Mouse (Mus musculus): ENCODE measurements around the gene Clasrp.
"Not testable (repeated sequence)": the region's sequence is repeated elsewhere in the genome, so short reads cannot be mapped to it uniquely, and the experiment has no call there.

Clasrp gene

GRCm38 (mm10) chr7:19610969-19611368, 6.7 kb upstream of the Clasrp start:
- in situ Hi-C loops (cut with MboI; ENCODE audit: unreplicated experiment in 2 of 2) = loop anchor here in 1 of 2 experiments (10.0 kb wide), 1 partner anchor 106 kb away; the partner anchor contains the start of genes Bloc1s3 and Trappc6a

GRCm38 (mm10) chr7:19609641-19610332, 5.5 kb upstream of the Clasrp start:
- in situ Hi-C loops (cut with MboI; ENCODE audit: unreplicated experiment in 2 of 2) = loop anchor here in 1 of 2 experiments (10.0 kb wide), 1 partner anchor 105 kb away; the partner anchor contains the start of genes Bloc1s3 and Trappc6a

- in situ Hi-C loops (cut with MboI; ENCODE audit: unreplicated experiment in 2 of 2) = no loop called here
These were observed 3.0 kb upstream of the Clasrp start for GRCm38 (mm10) chr7:19607291-19607690.

GRCm38 (mm10) chr7:19604606-19605214, 424 bp upstream of the Clasrp start:
- in situ Hi-C loops (cut with MboI; ENCODE audit: unreplicated experiment in 2 of 2) = not testable (repeated sequence)

GRCm38 (mm10) chr7:19603055-19603454, 1.2 kb downstream of the Clasrp start:
- in situ Hi-C loops (cut with MboI; ENCODE audit: unreplicated experiment in 2 of 2) = no loop called here

GRCm38 (mm10) chr7:19600562-19600961, 3.7 kb downstream of the Clasrp start:
- in situ Hi-C loops (cut with MboI; ENCODE audit: unreplicated experiment in 2 of 2) = no loop called here

- in situ Hi-C loops (cut with MboI; ENCODE audit: unreplicated experiment in 2 of 2) = loop anchor here (5.0 to 10.0 kb wide), 4 partner anchors 74 to 202 kb away; partner anchors contain the start of genes Cblc (in 1 of the 2) and Clptm1 (in 1 of the 2)
These were observed 11.1 kb downstream of the Clasrp start for GRCm38 (mm10) chr7:19593061-19593730.

GRCm38 (mm10) chr7:19589917-19590316, 14.4 kb downstream of the Clasrp start:
- in situ Hi-C loops (cut with MboI; ENCODE audit: unreplicated experiment in 2 of 2) = loop anchor here (5.0 to 10.0 kb wide), 5 partner anchors 77 to 205 kb away; partner anchors contain the start of genes Cblc (in 1 of the 2) and Clptm1 (in 1 of the 2)

GRCm38 (mm10) chr7:19589207-19589606, 15.1 kb downstream of the Clasrp start:
- in situ Hi-C loops (cut with MboI; ENCODE audit: unreplicated experiment in 2 of 2) = loop anchor here in 1 of 2 experiments (5.0 kb wide), 1 partner anchor 87 kb away; no protein-coding TSS in a partner anchor

- in situ Hi-C loops (cut with MboI; ENCODE audit: unreplicated experiment in 2 of 2) = loop anchor here in 1 of 2 experiments (5.0 kb wide), 1 partner anchor 84 kb away; no protein-coding TSS in a partner anchor
These were observed 18.0 kb downstream of the Clasrp start for GRCm38 (mm10) chr7:19586269-19586668.

- in situ Hi-C loops (cut with MboI; ENCODE audit: unreplicated experiment in 2 of 2) = no loop called here
These were observed 23.7 kb downstream of the Clasrp start for GRCm38 (mm10) chr7:19580634-19581033.

- in situ Hi-C loops (cut with MboI; ENCODE audit: unreplicated experiment in 2 of 2) = loop anchor here in 1 of 2 experiments (5.0 kb wide), 1 partner anchor 72 kb away; the partner anchor contains the start of genes Bloc1s3 and Trappc6a
These were observed 24.5 kb downstream of the Clasrp start for GRCm38 (mm10) chr7:19579751-19580150.

- in situ Hi-C loops (cut with MboI; ENCODE audit: unreplicated experiment in 2 of 2) = loop anchor here in 1 of 2 experiments (5.0 kb wide), 1 partner anchor 71 kb away; the partner anchor contains the start of genes Bloc1s3 and Trappc6a
These were observed 25.9 kb downstream of the Clasrp start for GRCm38 (mm10) chr7:19578436-19578835.

GRCm38 (mm10) chr7:19577877-19578414, 26.3 kb downstream of the Clasrp start:
- in situ Hi-C loops (cut with MboI; ENCODE audit: unreplicated experiment in 2 of 2) = loop anchor here in 1 of 2 experiments (5.0 kb wide), 1 partner anchor 71 kb away; the partner anchor contains the start of genes Bloc1s3 and Trappc6a

GRCm38 (mm10) chr7:19577141-19577852, 27.0 kb downstream of the Clasrp start, which contains the start of the genes Zfp296 and Gemin7:
TSS of gene Zfp296 (plus strand) at chr7:19577287.
TSS of gene Gemin7 (minus strand) at chr7:19577595.
- in situ Hi-C loops (cut with MboI; ENCODE audit: unreplicated experiment in 2 of 2) = loop anchor here in 1 of 2 experiments (5.0 kb wide), 1 partner anchor 70 kb away; the partner anchor contains the start of genes Bloc1s3 and Trappc6a

GRCm38 (mm10) chr7:19575559-19575958, 28.7 kb downstream of the Clasrp start:
- in situ Hi-C loops (cut with MboI; ENCODE audit: unreplicated experiment in 2 of 2) = loop anchor here in 1 of 2 experiments (5.0 kb wide), 1 partner anchor 68 kb away; the partner anchor contains the start of genes Bloc1s3 and Trappc6a

- in situ Hi-C loops (cut with MboI; ENCODE audit: unreplicated experiment in 2 of 2) = no loop called here
These were observed 30.5 kb downstream of the Clasrp start for GRCm38 (mm10) chr7:19573776-19574140.

GRCm38 (mm10) chr7:19572926-19573775, 31.1 kb downstream of the Clasrp start:
- in situ Hi-C loops (cut with MboI; ENCODE audit: unreplicated experiment in 2 of 2) = no loop called here
